Mouse (Mus musculus) midbrain, embryonic 12.5 days (tissue): ENCODE measurements around the gene Lsg1. TPM values are rescaled to one million over a fixed set of nuclear protein-coding genes. Genes with fewer than 3 reads are reported as not detected.
A peak's percentile ranks its signal among the peaks of the same experiment; 100 is the strongest.

ENCODE experiments used
- ATAC-seq: fragments of 200-750 bp; cut with Nextera tagmentation; 2 replicates; pipeline ENCODE4 v1.8.0; 2017; ENCODE audit warnings: low read depth, moderate TSS enrichment, moderate library complexity; ENCODE audit not compliant: low FRiP score
- H3K27ac ChIP-seq: fragments of 300-500 bp; sonication (generic); replicated peaks from 2 replicates; pipeline ENCODE4 v1.5.1; 2016; ENCODE audit warnings: mild to moderate bottlenecking
- H3K27me3 ChIP-seq: fragments of 300-500 bp; sonication (generic); 2 replicates; pipeline ENCODE4 v1.6.1; 2016; ENCODE audit warnings: mild to moderate bottlenecking
- H3K36me3 ChIP-seq: fragments of 300-500 bp; sonication (generic); 2 replicates; pipeline ENCODE4 v1.6.1; 2016
- H3K4me1 ChIP-seq: fragments of 300-500 bp; sonication (generic); 2 replicates; pipeline ENCODE4 v1.6.1; 2016
- H3K4me2 ChIP-seq: fragments of 300-500 bp; sonication (generic); replicated peaks from 2 replicates; pipeline ENCODE4 v1.6.1; 2016; ENCODE audit warnings: mild to moderate bottlenecking, moderate library complexity
- H3K4me3 ChIP-seq: fragments of 300-500 bp; sonication (generic); 2 replicates; pipeline ENCODE4 v1.5.1; 2016; ENCODE audit warnings: mild to moderate bottlenecking
- H3K9ac ChIP-seq: fragments of 300-500 bp; sonication (generic); replicated peaks from 2 replicates; pipeline ENCODE4 v1.6.1; 2016; ENCODE audit warnings: mild to moderate bottlenecking, moderate library complexity
- H3K9me3 ChIP-seq: fragments of 300-500 bp; sonication (generic); 2 replicates; pipeline ENCODE4 v1.6.1; 2016; ENCODE audit warnings: mild to moderate bottlenecking
- WGBS: fragments of 180-500 bp; shearing (Covaris S2); methylation state at CpG from one replicate; pipeline ENCODE4 v1.1.7; 2016; 5-methylcytosine and 5-hydroxymethylcytosine counted together
- polyA plus RNA-seq: library from polyadenylated mRNA; unstranded; fragments of >200 nt; fragmentation: Nextera tagmentation; extraction: Ambion mirVana; gene quantifications from 2 replicates; pipeline ENCODE4 v1.2.1, GENCODE M21; 2016

The Lsg1 gene
- polyA plus RNA-seq, 1 experiment from 2014 or later, result 78.1 TPM

GRCm38 (mm10) chr16:30510504-30511451 is 76.6 kb downstream of the Lsg1 start:
- H3K9ac ChIP-seq, result peak overlapping the region; percentile 73
- peak overlapping the region; percentile 68 for H3K4me3 ChIP-seq
- peak; percentile 91 for ATAC-seq
- no peaks in the 10 kb centered on the region for H3K9me3 ChIP-seq
- WGBS, result 6% methylated on average over 44 of the region's 44 CpGs
- no peaks in the 10 kb centered on the region for H3K27me3 ChIP-seq
- peaks cover 17% of the 10 kb centered on the region for H3K36me3 ChIP-seq
- H3K27ac ChIP-seq, result peak overlapping the region; percentile 94
- H3K4me1 ChIP-seq, result peaks cover 18% of the 10 kb centered on the region
- peak overlapping the region; percentile 60 for H3K4me2 ChIP-seq

Other genes starting within 250 kb of the Lsg1 start
- 11.4 and 14.8 TPM in 2 replicates for gene Atp13a3, start 181.6 kb downstream of the Lsg1 start, polyA plus RNA-seq
- 52.2 and 55.1 TPM in 2 replicates for gene Tmem44, start 36.8 kb downstream of the Lsg1 start, polyA plus RNA-seq
- gene Fam43a, start 12.1 kb upstream of the Lsg1 start, polyA plus RNA-seq, result 9.9 and 16.3 TPM in 2 replicates